In genomic region chr1:20933457-20933856, GRCm38 (mm10) we compare ENCODE assay signal across 8 mouse cellular contexts. TPM values are rescaled to one million over a fixed set of nuclear protein-coding genes. Genes with fewer than 3 reads are reported as not detected.
DNase-seq lines count a peak whose midpoint lies in the region; ATAC-seq lines count a peak whose summit lies in the region.

No protein-coding gene starts in this region.

- no peak overlapping the region for H3K27ac ChIP-seq in kidney, embryonic 15.5 days
- H3K27ac ChIP-seq in stomach, embryonic 16.5 days (ENCODE audit: low read length), result no peak overlapping the region

- H3K36me3 ChIP-seq in kidney, embryonic 15.5 days, result peaks cover 12% of the 10 kb centered on the region
- peaks cover 4% of the 10 kb centered on the region for H3K36me3 ChIP-seq in stomach, embryonic 16.5 days (ENCODE audit: control insufficient read depth, insufficient read depth, low read length)

- H3K4me2 ChIP-seq in kidney, embryonic 15.5 days, result no peak overlapping the region
- no peak overlapping the region for H3K4me2 ChIP-seq in stomach, embryonic 16.5 days (ENCODE audit: low read depth, low read length)

- peak; percentile 91 for ATAC-seq in granulocyte monocyte progenitor cell, adult 5-6 weeks (replicated peaks; ENCODE audit: poor library complexity, severe bottlenecking)
- peak; percentile 77; the same call in 1 of the 2 replicates for ATAC-seq in kidney, embryonic 15.5 days (replicated peaks; ENCODE audit: low FRiP score)
- peak; percentile 81; the same call in 1 of the 2 replicates for ATAC-seq in monocyte, adult 5-6 weeks (replicated peaks; ENCODE audit: insufficient number of reproducible peaks, low FRiP score, low TSS enrichment, poor library complexity, severe bottlenecking)
- peak; percentile 79; the same call in 1 of the 2 replicates for ATAC-seq in stomach, embryonic 16.5 days (ENCODE audit: insufficient read depth, low FRiP score)

- H3K4me3 ChIP-seq in kidney, embryonic 15.5 days (replicated peaks), result no peak overlapping the region
- no peak overlapping the region for H3K4me3 ChIP-seq in stomach, embryonic 16.5 days (replicated peaks; ENCODE audit: low read length)

- no peaks in the 10 kb centered on the region for H3K4me1 ChIP-seq in kidney, embryonic 15.5 days
- H3K4me1 ChIP-seq in stomach, embryonic 16.5 days (ENCODE audit: control insufficient read depth, insufficient read depth, low read length), result no peaks in the 10 kb centered on the region

- 24% methylated on average over 7 of the region's 7 CpGs for WGBS in kidney, embryonic 15.5 days
- WGBS in stomach, embryonic 16.5 days, result 21% methylated on average over 7 of the region's 7 CpGs

- no peaks in the 10 kb centered on the region for H3K9me3 ChIP-seq in kidney, embryonic 15.5 days (replicated peaks)
- H3K9me3 ChIP-seq in stomach, embryonic 16.5 days (replicated peaks; ENCODE audit: control insufficient read depth, low read length), result no peaks in the 10 kb centered on the region

- peak; percentile 67 for DNase-seq in urinary bladder, postnatal 14 days (ENCODE audit: low spot score)
- no peak for DNase-seq in urinary bladder, postnatal 10 days (ENCODE audit: low spot score)
- peak; percentile 79 for DNase-seq in embryo, embryonic 10 days (ENCODE audit: low spot score)
- DNase-seq in liver, result peak; percentile 53

- no peaks in the 10 kb centered on the region for H3K27me3 ChIP-seq in kidney, embryonic 15.5 days
- no peaks in the 10 kb centered on the region for H3K27me3 ChIP-seq in stomach, embryonic 16.5 days (ENCODE audit: control insufficient read depth, insufficient read depth, low read length)

- no peak overlapping the region for H3K9ac ChIP-seq in kidney, embryonic 15.5 days
- H3K9ac ChIP-seq in stomach, embryonic 16.5 days (ENCODE audit: low read length), result no peak overlapping the region

RNA-seq across cellular contexts. Expression of gene Efhc1, which starts 18.0 kb away (rescaled TPM):
- total RNA-seq in granulocyte monocyte progenitor cell, adult 5-6 weeks (2014; fragmentation: Nextera tagmentation), result not detected in 2 replicates
- 0.15 and 0.26 TPM in 2 replicates for total RNA-seq in granulocyte monocyte progenitor cell, adult 5-6 weeks (2017)
- 2.4 and 3.2 TPM in 2 replicates for polyA plus RNA-seq in kidney, embryonic 15.5 days (2015; fragmentation: Nextera tagmentation; extraction: Ambion mirVana)
- 0.39 TPM in 1 of 3 replicates, not detected in the others for total RNA-seq in monocyte, adult 5-6 weeks (2017)
- polyA plus RNA-seq in stomach, embryonic 16.5 days (2015; fragmentation: Nextera tagmentation; extraction: Ambion mirVana), result 2.5 and 3.4 TPM in 2 replicates

RNA-seq across cellular contexts. Expression of gene Paqr8, which starts 43.1 kb away (rescaled TPM):
- 3.0 and 3.1 TPM in 2 replicates for total RNA-seq in granulocyte monocyte progenitor cell, adult 5-6 weeks (2014; fragmentation: Nextera tagmentation)
- 2.6 and 2.9 TPM in 2 replicates for total RNA-seq in granulocyte monocyte progenitor cell, adult 5-6 weeks (2017)
- polyA plus RNA-seq in kidney, embryonic 15.5 days (2015; fragmentation: Nextera tagmentation; extraction: Ambion mirVana), result 3.9 and 4.3 TPM in 2 replicates
- 0.57 to 2.1 TPM (median 1.2 TPM) in 3 replicates for total RNA-seq in monocyte, adult 5-6 weeks (2017)
- polyA plus RNA-seq in stomach, embryonic 16.5 days (2015; fragmentation: Nextera tagmentation; extraction: Ambion mirVana), result 14.6 and 19.8 TPM in 2 replicates
